Mouse (Mus musculus): ENCODE results near the gene Tmem117.

The Tmem117 gene

GRCm38 (mm10) chr15:94771691-94772090 lies 142.7 kb downstream of the Tmem117 start:
- DNase-seq (ENCODE audit: low spot score): no peak

- DNase-seq (ENCODE audit: low spot score): no peak
Observed at GRCm38 (mm10) chr15:94776119-94777069, 147.4 kb downstream of the Tmem117 start.

DNA sequence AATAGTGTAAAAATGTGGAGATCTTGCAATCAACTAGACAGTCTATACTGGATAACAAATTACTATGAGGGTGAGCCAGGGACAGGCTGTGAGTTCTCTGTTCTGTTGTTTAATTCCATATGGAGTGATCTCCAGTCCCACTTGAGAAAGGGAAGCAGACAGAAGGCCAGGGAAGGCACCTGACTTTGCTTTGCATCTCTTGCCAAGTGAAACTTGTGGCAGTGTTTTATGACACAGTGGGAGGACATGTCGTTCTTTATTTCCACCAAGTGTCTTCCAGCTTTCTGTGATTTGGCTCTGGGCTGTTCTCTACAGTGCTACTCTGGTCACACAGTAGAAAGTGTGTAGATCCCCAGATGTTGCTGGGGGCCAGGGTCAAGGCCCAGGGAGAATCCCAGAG lies 152.5 kb downstream of the Tmem117 start:
- DNase-seq (ENCODE audit: low spot score): no peak

GRCm38 (mm10) chr15:94793455-94793854 lies 164.4 kb downstream of the Tmem117 start:
- no peak for DNase-seq (ENCODE audit: low spot score)

DNA sequence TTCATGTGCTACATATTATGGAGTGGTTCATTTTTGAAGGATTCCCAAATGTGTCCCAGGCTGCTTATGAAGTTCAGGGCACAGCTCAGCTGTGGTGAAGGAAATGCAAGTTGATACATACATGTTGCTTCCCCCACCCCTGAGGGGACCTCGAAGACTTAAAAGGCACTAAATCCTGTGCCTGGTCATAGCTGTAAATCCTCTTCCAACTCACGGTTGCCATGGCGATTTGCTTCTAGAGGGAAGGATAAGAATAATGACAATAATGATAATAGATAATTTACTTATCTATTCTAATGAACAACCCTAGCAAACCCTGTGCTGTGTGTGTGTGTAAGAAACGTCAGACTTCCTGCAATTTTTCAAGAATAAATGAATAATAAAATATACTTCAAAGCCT lies 166.5 kb downstream of the Tmem117 start:
- no peak for DNase-seq (ENCODE audit: low spot score)

- no peak for DNase-seq (ENCODE audit: low spot score)
Observed at GRCm38 (mm10) chr15:94798236-94798635, 169.2 kb downstream of the Tmem117 start.

DNA sequence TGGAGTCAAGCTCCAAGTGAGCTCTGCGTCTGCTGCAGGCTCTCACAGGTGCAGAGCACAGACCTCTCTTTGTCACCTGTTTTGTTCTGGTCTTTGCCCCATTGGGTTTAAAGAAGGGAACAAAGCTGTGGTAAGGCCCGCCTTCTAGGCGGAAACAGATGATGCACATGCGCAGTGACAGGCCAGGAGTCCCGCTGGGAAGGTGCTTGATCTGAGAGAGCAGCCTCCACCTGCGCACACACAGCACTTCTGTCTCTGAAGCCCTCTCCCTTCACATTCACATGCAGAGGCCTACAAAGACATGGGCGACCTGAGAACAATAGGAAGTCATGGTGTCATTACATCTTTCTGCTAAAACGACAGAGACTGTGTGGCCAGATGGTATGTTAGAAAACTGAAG lies 172.4 kb downstream of the Tmem117 start:
- DNase-seq (ENCODE audit: low spot score): no peak

DNA sequence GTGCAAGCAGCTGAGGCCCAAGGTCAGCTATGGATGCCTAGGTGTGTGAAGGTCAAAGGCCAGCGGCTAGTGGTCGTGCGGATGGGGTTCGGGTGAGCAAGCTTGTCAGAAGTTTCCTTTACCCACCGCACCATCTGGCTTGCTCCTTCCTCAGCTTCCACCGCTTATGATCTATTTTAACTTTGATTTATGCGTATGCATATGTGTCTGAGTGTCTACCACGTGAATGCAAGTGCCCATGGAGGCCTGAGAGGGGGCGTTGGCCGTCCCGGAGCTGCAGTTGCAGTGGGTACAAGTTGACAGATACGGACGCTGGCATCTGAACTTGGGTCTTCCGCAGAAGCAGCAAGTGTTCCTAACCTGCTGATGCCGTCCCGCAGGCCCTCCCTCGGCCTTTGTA lies 173.8 kb downstream of the Tmem117 start:
- no peak for DNase-seq (ENCODE audit: low spot score)

DNA sequence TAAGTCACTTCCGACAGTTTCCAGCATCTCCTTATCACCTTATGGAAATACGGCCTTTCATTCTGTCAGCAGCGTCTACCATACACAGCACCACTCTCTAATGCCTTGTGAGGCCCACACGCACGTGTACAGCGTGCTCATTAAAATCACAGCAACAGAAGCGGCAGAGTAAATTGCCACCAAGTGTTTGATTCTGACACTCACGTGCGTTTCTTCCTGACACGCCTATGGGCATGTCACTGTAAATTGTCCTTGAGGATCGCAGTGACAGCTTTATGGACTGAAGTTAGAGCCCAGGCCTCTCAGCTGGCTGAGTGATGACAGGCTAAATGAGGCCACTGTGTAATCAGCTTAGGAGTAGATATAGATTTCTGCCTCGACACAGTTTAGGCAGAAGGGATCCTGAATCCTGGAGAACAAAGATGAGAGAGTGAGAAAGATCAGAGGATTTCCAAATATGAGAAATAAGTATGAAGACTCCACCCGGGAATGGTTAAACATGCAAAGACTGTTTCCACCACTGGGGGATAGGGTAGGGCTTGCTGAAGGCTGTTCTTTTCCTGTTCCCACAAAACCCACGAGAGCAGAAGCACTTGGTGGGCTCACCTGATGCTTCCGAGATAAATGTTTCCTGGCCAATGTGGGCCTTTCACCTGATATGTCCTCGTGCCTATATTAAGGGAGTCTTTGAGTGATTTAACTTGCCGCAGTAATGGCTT lies 174.8 kb downstream of the Tmem117 start:
- no peak for DNase-seq (ENCODE audit: low spot score)

GRCm38 (mm10) chr15:94806005-94806404 lies 177.0 kb downstream of the Tmem117 start:
- no peak for DNase-seq (ENCODE audit: low spot score)

- DNase-seq (ENCODE audit: low spot score): no peak
Observed at GRCm38 (mm10) chr15:94811550-94811949, 182.5 kb downstream of the Tmem117 start.

GRCm38 (mm10) chr15:94814213-94815100 lies 185.4 kb downstream of the Tmem117 start:
- no peak for DNase-seq (ENCODE audit: low spot score)

GRCm38 (mm10) chr15:94835634-94836033 lies 206.6 kb downstream of the Tmem117 start:
- no peak for DNase-seq (ENCODE audit: low spot score)

GRCm38 (mm10) chr15:94838646-94839045 lies 209.6 kb downstream of the Tmem117 start:
- no peak for DNase-seq (ENCODE audit: low spot score)

DNA sequence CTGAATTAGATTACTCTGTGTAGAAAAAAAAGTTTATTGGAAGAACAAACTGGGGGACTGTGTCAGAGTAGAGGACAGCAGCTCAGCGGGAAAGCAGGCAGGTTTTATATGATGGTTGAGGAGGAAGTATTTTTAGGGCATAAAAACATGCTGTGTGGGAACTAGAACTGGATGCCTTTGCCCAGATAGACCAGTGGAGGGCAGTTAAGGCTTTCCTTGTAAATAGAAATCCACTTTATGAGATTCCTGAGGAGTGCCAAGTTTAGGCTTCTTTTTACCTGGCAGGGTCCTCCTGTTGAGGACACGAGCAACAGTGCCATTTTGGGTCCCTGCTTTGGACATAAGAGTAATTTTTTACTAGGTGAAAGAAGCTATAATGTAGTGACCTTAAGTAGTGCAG lies 218.5 kb downstream of the Tmem117 start:
- DNase-seq (ENCODE audit: low spot score): no peak

- DNase-seq (ENCODE audit: low spot score): peak; percentile 67
Observed at GRCm38 (mm10) chr15:94859641-94860040, 230.6 kb downstream of the Tmem117 start.

- DNase-seq (ENCODE audit: low spot score): no peak
Observed at GRCm38 (mm10) chr15:94861173-94861572, 232.1 kb downstream of the Tmem117 start.

- no peak for DNase-seq (ENCODE audit: low spot score)
Observed at GRCm38 (mm10) chr15:94864134-94864533, 235.1 kb downstream of the Tmem117 start.

GRCm38 (mm10) chr15:94868372-94868771 lies 239.3 kb downstream of the Tmem117 start:
- no peak for DNase-seq (ENCODE audit: low spot score)

DNA sequence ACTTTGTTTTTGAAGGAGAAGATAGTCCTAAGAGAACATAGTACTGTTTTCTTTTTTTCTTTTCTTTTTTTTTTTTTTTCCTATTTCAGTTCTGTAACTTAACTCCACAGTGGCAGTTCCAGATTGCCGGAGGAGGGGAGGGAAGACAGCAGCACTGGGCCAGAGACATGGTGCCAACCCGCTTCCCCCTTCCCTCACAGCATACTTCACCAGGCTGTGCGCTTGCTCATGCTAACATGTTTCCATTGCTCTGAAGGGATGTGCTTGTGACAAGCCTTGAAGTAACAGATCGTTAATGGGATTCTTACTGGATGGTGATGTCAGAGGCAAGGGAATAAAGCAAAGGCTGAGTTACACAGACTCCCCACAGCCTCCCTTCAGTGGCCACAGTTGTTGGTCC lies 256.0 kb downstream of the Tmem117 start:
- DNase-seq (ENCODE audit: low spot score): no peak

- DNase-seq (ENCODE audit: low spot score): no peak
Observed at GRCm38 (mm10) chr15:94893201-94893600, 264.2 kb downstream of the Tmem117 start.

- no peak for DNase-seq (ENCODE audit: low spot score)
Observed at GRCm38 (mm10) chr15:94894086-94894485, 265.1 kb downstream of the Tmem117 start.

All from layer of hippocampus, adult 9-10 months (tissue).